Mouse (Mus musculus) colon, adult 2 months (tissue): Measurements from ENCODE around the gene Tmem176a. TPM values are rescaled to one million over a fixed set of nuclear protein-coding genes. Genes with fewer than 3 reads are reported as not detected.

Experiments used
- polyA plus RNA-seq: library from polyadenylated mRNA; depleted of rRNA; stranded (reverse); fragments of >200 nt; gene quantifications from 2 replicates; pipeline ENCODE4 v1.2.3, GENCODE M21; 2012; rRNA removed

The Tmem176a gene
- polyA plus RNA-seq: 141 and 142 TPM in 2 replicates

GRCm38 (mm10) chr6:48840371-48840969, at the start of gene Tmem176a:
Gene Tmem176a, plus strand, starts transcription at chr6:48840919.

GRCm38 (mm10) chr6:48840973-48841625, 380 bp downstream of the Tmem176a start, which contains the start of gene Tmem176b:
Gene Tmem176b, minus strand, starts transcription at chr6:48841496.

GRCm38 (mm10) chr6:48872596-48872995, 31.9 kb downstream of the Tmem176a start, which contains the start of gene Aoc1:
Gene Aoc1, plus strand, starts transcription at chr6:48872896.

Other genes with a start within 250 kb of the Tmem176a start
- gene Repin1, start 247.0 kb upstream of the Tmem176a start, polyA plus RNA-seq: 51.4 and 56.7 TPM in 2 replicates
- gene Gm44965, start 247.0 kb upstream of the Tmem176a start, polyA plus RNA-seq: 0.88 and 1.0 TPM in 2 replicates
- 12.6 and 15.4 TPM in 2 replicates for gene Zfp775, start 238.9 kb upstream of the Tmem176a start, polyA plus RNA-seq
- gene AI854703, start 214.2 kb upstream of the Tmem176a start, polyA plus RNA-seq: 56.4 and 73.1 TPM in 2 replicates
- gene Gimap8, start 193.7 kb upstream of the Tmem176a start, polyA plus RNA-seq: 1.1 and 1.5 TPM in 2 replicates
- gene Gimap9, start 164.8 kb upstream of the Tmem176a start, polyA plus RNA-seq: 1.5 and 1.9 TPM in 2 replicates
- 2.8 and 3.0 TPM in 2 replicates for gene Gimap4, start 156.4 kb upstream of the Tmem176a start, polyA plus RNA-seq
- gene Gimap6, start 132.7 kb upstream of the Tmem176a start, polyA plus RNA-seq: 2.7 and 2.9 TPM in 2 replicates
- gene Gm28053, start 122.3 kb upstream of the Tmem176a start, polyA plus RNA-seq: not detected in 2 replicates
- gene Gimap7, start 122.3 kb upstream of the Tmem176a start, polyA plus RNA-seq: 0.36 and 0.84 TPM in 2 replicates
- gene Gimap1, start 101.9 kb upstream of the Tmem176a start, polyA plus RNA-seq: 8.0 and 8.9 TPM in 2 replicates
- 4.9 and 5.8 TPM in 2 replicates for gene Gimap5, start 94.7 kb upstream of the Tmem176a start, polyA plus RNA-seq
- 4.9 and 5.6 TPM in 2 replicates for gene Gimap3, start 70.1 kb upstream of the Tmem176a start, polyA plus RNA-seq
- 260 and 275 TPM in 2 replicates for gene Tmem176b, start 577 bp downstream of the Tmem176a start, polyA plus RNA-seq
- 198 and 228 TPM in 2 replicates for gene Aoc1, start 32.0 kb downstream of the Tmem176a start, polyA plus RNA-seq
- not detected in 2 replicates for gene 1600015I10Rik, start 89.0 kb downstream of the Tmem176a start, polyA plus RNA-seq
- not detected in 2 replicates for gene Doxl2, start 134.0 kb downstream of the Tmem176a start, polyA plus RNA-seq
- gene Svs1, start 145.9 kb downstream of the Tmem176a start, polyA plus RNA-seq: not detected in 2 replicates
- 2.5 and 2.8 TPM in 2 replicates for gene Gpnmb, start 195.6 kb downstream of the Tmem176a start, polyA plus RNA-seq
- 19.6 and 20.6 TPM in 2 replicates for gene Malsu1, start 232.9 kb downstream of the Tmem176a start, polyA plus RNA-seq